Mouse (Mus musculus): ENCODE measurements around the gene Olfr1076. TPM values are rescaled to one million over a fixed set of nuclear protein-coding genes. Genes with fewer than 3 reads are reported as not detected.
"Not testable (repeated sequence)": the region's sequence is repeated elsewhere in the genome, so short reads cannot be mapped to it uniquely, and the experiment has no call there.

The Olfr1076 gene
- polyA plus RNA-seq (2014; fragmentation: Nextera tagmentation; extraction: Ambion mirVana): not detected in 2 replicates

- Histone ChIP-seq H3K4me3 (ENCODE audit: low read depth, low read length) (no peak within 1 kb of the TSS), H3K36me3 (ENCODE audit: control insufficient read depth, insufficient read depth, low read length) (no peaks in the 10 kb centered on the region), H3K4me1 (replicated peaks; ENCODE audit: control insufficient read depth, insufficient read depth, low read length) (no peaks in the 10 kb centered on the region), H3K27me3 (ENCODE audit: control insufficient read depth, insufficient read depth, low read length) (no peaks in the 10 kb centered on the region), H3K4me2 (ENCODE audit: low read depth, low read length, severe bottlenecking) (no peak within 1 kb of the TSS), H3K9ac (ENCODE audit: low read length) (no peak within 1 kb of the TSS), H3K9me3 (ENCODE audit: control insufficient read depth, low read length) (no peaks in the 10 kb centered on the region), H3K27ac (ENCODE audit: low read depth, low read length) (no peak within 1 kb of the TSS)
- ATAC-seq (replicated peaks; ENCODE audit: low FRiP score): no peak
- DNase-seq (ENCODE audit: low spot score): no peak
- 95% methylated on average over 1 of the region's 1 CpGs for WGBS
Measured at GRCm38 (mm10) chr2:86508161-86508560, at the start of gene Olfr1076. Gene Olfr1076, plus strand, starts transcription at chr2:86508461.

- Histone ChIP-seq H3K27ac (ENCODE audit: low read depth, low read length) (no peak overlapping the region), H3K4me2 (ENCODE audit: low read depth, low read length, severe bottlenecking) (no peak overlapping the region), H3K36me3 (ENCODE audit: control insufficient read depth, insufficient read depth, low read length) (no peaks in the 10 kb centered on the region), H3K9me3 (ENCODE audit: control insufficient read depth, low read length) (no peaks in the 10 kb centered on the region), H3K4me1 (replicated peaks; ENCODE audit: control insufficient read depth, insufficient read depth, low read length) (no peaks in the 10 kb centered on the region), H3K27me3 (ENCODE audit: control insufficient read depth, insufficient read depth, low read length) (no peaks in the 10 kb centered on the region), H3K9ac (ENCODE audit: low read length) (no peak overlapping the region), H3K4me3 (ENCODE audit: low read depth, low read length) (no peak overlapping the region)
- DNase-seq (ENCODE audit: low spot score) (no peak), ATAC-seq (replicated peaks; ENCODE audit: low FRiP score) (no peak)
- WGBS: 77% methylated on average over 1 of the region's 1 CpGs
Measured at GRCm38 (mm10) chr2:86460434-86460833, 47.8 kb upstream of the Olfr1076 start.

- no peaks in the 10 kb centered on the region for H3K27me3 ChIP-seq (ENCODE audit: control insufficient read depth, insufficient read depth, low read length)
- H3K9ac ChIP-seq (ENCODE audit: low read length): no peak overlapping the region
- H3K4me1 ChIP-seq (replicated peaks; ENCODE audit: control insufficient read depth, insufficient read depth, low read length): no peaks in the 10 kb centered on the region
- H3K27ac ChIP-seq (ENCODE audit: low read depth, low read length): no peak overlapping the region
- peak; percentile 70 for DNase-seq (ENCODE audit: low spot score)
- H3K4me3 ChIP-seq (ENCODE audit: low read depth, low read length): no peak overlapping the region
- H3K9me3 ChIP-seq (ENCODE audit: control insufficient read depth, low read length): no peaks in the 10 kb centered on the region
- no peak overlapping the region for H3K4me2 ChIP-seq (ENCODE audit: low read depth, low read length, severe bottlenecking)
- ATAC-seq (replicated peaks; ENCODE audit: low FRiP score): peak; percentile 80
- H3K36me3 ChIP-seq (ENCODE audit: control insufficient read depth, insufficient read depth, low read length): no peaks in the 10 kb centered on the region
- 43% methylated on average over 10 of the region's 10 CpGs for WGBS
Measured at GRCm38 (mm10) chr2:86464442-86465109, 43.7 kb upstream of the Olfr1076 start.

DNA sequence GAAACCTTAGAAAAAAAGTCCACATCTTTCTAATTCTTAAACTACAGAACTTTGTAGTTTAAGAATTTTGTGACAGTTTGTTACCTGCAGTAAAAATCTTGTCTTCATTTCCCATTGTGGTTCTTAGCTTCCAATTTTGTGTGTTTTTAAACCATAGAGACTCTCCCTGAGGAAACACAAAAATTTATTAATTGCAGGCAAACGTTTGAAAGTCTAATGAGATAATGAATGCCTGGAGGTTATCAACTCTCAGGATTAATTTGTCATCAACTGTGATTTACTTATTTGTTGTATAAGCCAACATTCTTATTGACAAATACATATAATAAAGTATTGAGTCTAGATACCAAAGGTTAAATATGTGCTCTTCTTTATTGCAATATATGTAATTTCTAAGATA, 21.0 kb upstream of the Olfr1076 start, which contains the start of gene Olfr228:
Olfr228 (minus strand) TSS at position 101 of the 400 bp plus-strand sequence.
- Histone ChIP-seq H3K9ac (ENCODE audit: low read length) (no peak within 1 kb of the TSS), H3K9me3 (ENCODE audit: control insufficient read depth, low read length) (no peaks in the 10 kb centered on the region), H3K27me3 (ENCODE audit: control insufficient read depth, insufficient read depth, low read length) (no peaks in the 10 kb centered on the region), H3K27ac (ENCODE audit: low read depth, low read length) (no peak within 1 kb of the TSS), H3K4me2 (ENCODE audit: low read depth, low read length, severe bottlenecking) (no peak within 1 kb of the TSS), H3K4me1 (replicated peaks; ENCODE audit: control insufficient read depth, insufficient read depth, low read length) (no peaks in the 10 kb centered on the region), H3K36me3 (ENCODE audit: control insufficient read depth, insufficient read depth, low read length) (no peaks in the 10 kb centered on the region), H3K4me3 (ENCODE audit: low read depth, low read length) (no peak within 1 kb of the TSS)
- WGBS: 72% methylated on average over 1 of the region's 1 CpGs
- DNase-seq (ENCODE audit: low spot score) (no peak), ATAC-seq (replicated peaks; ENCODE audit: low FRiP score) (no peak)

- Histone ChIP-seq H3K9me3 (ENCODE audit: control insufficient read depth, low read length) (no peaks in the 10 kb centered on the region), H3K9ac (ENCODE audit: low read length) (no peak overlapping the region), H3K4me2 (ENCODE audit: low read depth, low read length, severe bottlenecking) (no peak overlapping the region), H3K27ac (ENCODE audit: low read depth, low read length) (no peak overlapping the region), H3K27me3 (ENCODE audit: control insufficient read depth, insufficient read depth, low read length) (no peaks in the 10 kb centered on the region), H3K36me3 (ENCODE audit: control insufficient read depth, insufficient read depth, low read length) (no peaks in the 10 kb centered on the region), H3K4me3 (ENCODE audit: low read depth, low read length) (no peak overlapping the region), H3K4me1 (replicated peaks; ENCODE audit: control insufficient read depth, insufficient read depth, low read length) (no peaks in the 10 kb centered on the region)
- ATAC-seq (replicated peaks; ENCODE audit: low FRiP score) (no peak), DNase-seq (ENCODE audit: low spot score) (no peak)
- 67% methylated on average over 1 of the region's 1 CpGs for WGBS
Measured at GRCm38 (mm10) chr2:86530991-86531390, 22.7 kb downstream of the Olfr1076 start.

DNA sequence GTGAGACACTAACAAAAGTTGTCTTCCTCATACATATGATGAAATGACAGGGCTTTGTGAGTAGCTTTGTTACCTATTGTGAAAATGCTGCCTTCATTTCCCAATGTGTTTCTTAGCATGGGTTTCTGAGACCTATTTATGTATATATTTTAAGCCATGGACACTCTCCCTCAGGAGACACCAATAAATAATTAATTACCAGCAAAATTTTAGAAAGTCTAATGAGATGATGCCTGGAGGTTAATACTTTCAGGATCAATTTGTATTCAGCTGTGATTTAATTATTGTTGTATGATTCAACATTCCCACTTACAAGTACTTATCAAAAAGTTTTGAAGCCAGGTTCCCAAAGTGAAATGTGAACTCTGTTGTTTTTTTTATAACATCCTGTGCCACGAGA, 34.1 kb downstream of the Olfr1076 start, which contains the start of gene Olfr1079:
Olfr1079 (minus strand) TSS at position 101 of the 400 bp plus-strand sequence.
- DNase-seq (ENCODE audit: low spot score): no peak
- 50% methylated on average over 1 of the region's 1 CpGs for WGBS

GRCm38 (mm10) chr2:86558135-86558534, 49.9 kb downstream of the Olfr1076 start, which contains the start of gene Olfr1080:
Gene Olfr1080, minus strand, starts transcription at chr2:86558235.
- DNase-seq (ENCODE audit: low spot score); H3K36me3 ChIP-seq (ENCODE audit: control insufficient read depth, insufficient read depth, low read length); H3K9ac ChIP-seq (ENCODE audit: low read length); H3K4me2 ChIP-seq (ENCODE audit: low read depth, low read length, severe bottlenecking); H3K27me3 ChIP-seq (ENCODE audit: control insufficient read depth, insufficient read depth, low read length); H3K4me1 ChIP-seq (replicated peaks; ENCODE audit: control insufficient read depth, insufficient read depth, low read length); ATAC-seq (replicated peaks; ENCODE audit: low FRiP score); H3K9me3 ChIP-seq (ENCODE audit: control insufficient read depth, low read length); H3K27ac ChIP-seq (ENCODE audit: low read depth, low read length); H3K4me3 ChIP-seq (ENCODE audit: low read depth, low read length): not testable (repeated sequence)

More for the DNA sequence above, 34.1 kb downstream of the Olfr1076 start, which contains the start of gene Olfr1079:
- H3K4me3 ChIP-seq (ENCODE audit: low read depth, low read length): no peak within 1 kb of the TSS
- no peaks in the 10 kb centered on the region for H3K36me3 ChIP-seq (ENCODE audit: control insufficient read depth, insufficient read depth, low read length)
- H3K27ac ChIP-seq (ENCODE audit: low read depth, low read length): no peak within 1 kb of the TSS
- no peaks in the 10 kb centered on the region for H3K27me3 ChIP-seq (ENCODE audit: control insufficient read depth, insufficient read depth, low read length)
- no peaks in the 10 kb centered on the region for H3K4me1 ChIP-seq (replicated peaks; ENCODE audit: control insufficient read depth, insufficient read depth, low read length)
- H3K4me2 ChIP-seq (ENCODE audit: low read depth, low read length, severe bottlenecking): no peak within 1 kb of the TSS
- no peak within 1 kb of the TSS for H3K9ac ChIP-seq (ENCODE audit: low read length)
- no peaks in the 10 kb centered on the region for H3K9me3 ChIP-seq (ENCODE audit: control insufficient read depth, low read length)
- no peak for ATAC-seq (replicated peaks; ENCODE audit: low FRiP score)

Measured in forebrain, embryonic 11.5 days (tissue).